Comparison of ENCODE assay signal across 25 mouse cellular contexts in genomic region chr9:54216511-54216910, GRCm38 (mm10). TPM values are rescaled to one million over a fixed set of nuclear protein-coding genes. Genes with fewer than 3 reads are reported as not detected.
A peak's percentile ranks its signal among the peaks of the same experiment; 100 is the strongest.
DNase-seq lines count a peak whose midpoint lies in the region; ATAC-seq and TF ChIP-seq lines count a peak whose summit lies in the region.
"Had no signal": no experiment of that assay in that cellular context is flagged by ENCODE, and none has a peak within 500 bp of the region (broad histone marks: within the 10 kb centered on the region; RNA-seq: fewer than 3 reads in every experiment).

No protein-coding gene starts in this region.

- H3K4me3 ChIP-seq in ES-Bruce4 (ENCODE audit: low read depth, low read length) = no peak overlapping the region
- H3K4me3 ChIP-seq in ES-E14 (ENCODE audit: insufficient read depth in 1 of 2, low read depth in 1 of 2, low read length in 2 of 2, poor library complexity in 1 of 2, severe bottlenecking in 1 of 2) = peak overlapping the region in 1 of 2 experiments; percentile 15; a peak in 1 of 4 replicates
- H3K4me3 ChIP-seq in intestine, embryonic 16.5 days (ENCODE audit: low read length) = no peak overlapping the region
- H3K4me3 ChIP-seq: embryonic facial prominence, embryonic 10.5 days; embryonic facial prominence, embryonic 12.5 days; forebrain, embryonic 13.5 days; forebrain, embryonic 15.5 days had no signal

- 72% methylated on average over 5 of the region's 5 CpGs for WGBS in intestine, embryonic 16.5 days

- peaks cover 5% of the 10 kb centered on the region for H3K4me1 ChIP-seq in ES-Bruce4 (ENCODE audit: control insufficient read depth, insufficient read depth, low read length)
- H3K4me1 ChIP-seq in ES-E14 (ENCODE audit: control insufficient read depth in 2 of 2, insufficient read depth in 2 of 2, low read length in 2 of 2, poor library complexity in 1 of 2) = peaks cover 6 to 17% of the 10 kb centered on the region in 2 experiments
- no peaks in the 10 kb centered on the region for H3K4me1 ChIP-seq in intestine, embryonic 16.5 days (ENCODE audit: control insufficient read depth, insufficient read depth, low read length)
- H3K4me1 ChIP-seq: embryonic facial prominence, embryonic 10.5 days; embryonic facial prominence, embryonic 12.5 days; forebrain, embryonic 13.5 days; forebrain, embryonic 15.5 days had no signal

- H3K27me3 ChIP-seq in ES-Bruce4 (ENCODE audit: control insufficient read depth, insufficient read depth, low read length, poor library complexity, severe bottlenecking) = no peaks in the 10 kb centered on the region
- H3K27me3 ChIP-seq in intestine, embryonic 16.5 days (replicated peaks; ENCODE audit: control insufficient read depth, insufficient read depth, low read length) = no peaks in the 10 kb centered on the region
- H3K27me3 ChIP-seq: embryonic facial prominence, embryonic 12.5 days; forebrain, embryonic 13.5 days; forebrain, embryonic 15.5 days had no signal

- ATAC-seq in intestine, embryonic 16.5 days = no peak
- ATAC-seq: forebrain, embryonic 13.5 days; forebrain, embryonic 15.5 days; forebrain, postnatal 0 days had no signal

- TF ChIP-seq POLR2A in ES-Bruce4 (IDR thresholded peaks at IDR 0.05; ENCODE audit: insufficient read depth, low read length) = no peak

- TF ChIP-seq CTCF in ES-Bruce4 (IDR thresholded peaks at IDR 0.05; ENCODE audit: low read depth, low read length) = no peak

- TF ChIP-seq EP300 in ES-Bruce4 (IDR thresholded peaks at IDR 0.05; ENCODE audit: insufficient read depth, low read depth, low read length) = peak; percentile 63; the same call in 1 of the 2 replicates

- no peak overlapping the region for H3K9ac ChIP-seq in ES-Bruce4 (ENCODE audit: low read depth, poor library complexity, severe bottlenecking)
- H3K9ac ChIP-seq in ES-E14 (ENCODE audit: insufficient read depth, low read depth, low read length, poor library complexity, severe bottlenecking) = no peak overlapping the region
- H3K9ac ChIP-seq in intestine, embryonic 16.5 days (ENCODE audit: low read depth, low read length) = no peak overlapping the region
- H3K9ac ChIP-seq: embryonic facial prominence, embryonic 12.5 days; forebrain, embryonic 13.5 days; forebrain, embryonic 15.5 days; forebrain, postnatal 0 days had no signal

- DNase-seq in ES-E14 (ENCODE audit: low read depth, low spot score) (peak; percentile 35), ZHBTc4 (ENCODE audit: low read depth, low spot score) (peak; percentile 74)
- no peak for DNase-seq in right cerebral cortex, adult 18-20 months
- no peak for DNase-seq in layer of hippocampus, postnatal 10 days (ENCODE audit: low spot score in 2 of 2)
- DNase-seq: adrenal gland, adult 2 months; adrenal gland, postnatal 10 days; adrenal gland, postnatal 25 days; cerebellum, adult 11 months; cerebellum, adult 2 months; cerebellum, adult 9-10 months; cerebellum, postnatal 10 days; cerebellum, postnatal 25 days; forebrain, postnatal 0 days had no signal

- in situ Hi-C loops in ES-E14 (cut with MboI; ENCODE audit: low sequenced_read_pairs in 2 of 2, unreplicated experiment in 2 of 2) = no loop called here

- H3K27ac ChIP-seq in ES-Bruce4 (ENCODE audit: insufficient read depth, low read length) (no peak overlapping the region), ES-E14 (ENCODE audit: insufficient read depth, low read depth, low read length, poor library complexity, severe bottlenecking) (no peak overlapping the region)
- no peak overlapping the region for H3K27ac ChIP-seq in intestine, embryonic 16.5 days (ENCODE audit: low read length)
- H3K27ac ChIP-seq: embryonic facial prominence, embryonic 10.5 days; embryonic facial prominence, embryonic 12.5 days; forebrain, embryonic 13.5 days; forebrain, embryonic 15.5 days had no signal

- H3K4me2 ChIP-seq in intestine, embryonic 16.5 days (ENCODE audit: low read depth, low read length) = no peak overlapping the region
- H3K4me2 ChIP-seq: embryonic facial prominence, embryonic 12.5 days; forebrain, embryonic 13.5 days; forebrain, embryonic 15.5 days had no signal

- no peaks in the 10 kb centered on the region for H3K36me3 ChIP-seq in ES-Bruce4 (ENCODE audit: control insufficient read depth, insufficient read depth, low read length, poor library complexity, severe bottlenecking)
- H3K36me3 ChIP-seq in ES-E14 (ENCODE audit: control insufficient read depth, insufficient read depth, low read length, poor library complexity, severe bottlenecking) = no peaks in the 10 kb centered on the region
- H3K36me3 ChIP-seq in intestine, embryonic 16.5 days (ENCODE audit: control insufficient read depth, insufficient read depth, low read length) = no peaks in the 10 kb centered on the region
- H3K36me3 ChIP-seq: embryonic facial prominence, embryonic 10.5 days; embryonic facial prominence, embryonic 12.5 days; forebrain, embryonic 15.5 days had no signal

- H3K9me3 ChIP-seq in ES-Bruce4 (replicated peaks; ENCODE audit: control insufficient read depth, insufficient read depth, low read length, poor library complexity, severe bottlenecking) = no peaks in the 10 kb centered on the region
- H3K9me3 ChIP-seq in ES-E14 (ENCODE audit: control insufficient read depth, insufficient read depth, low read depth, low read length) = no peaks in the 10 kb centered on the region
- H3K9me3 ChIP-seq in intestine, embryonic 16.5 days (ENCODE audit: control insufficient read depth, low read length) = no peaks in the 10 kb centered on the region
- H3K9me3 ChIP-seq: embryonic facial prominence, embryonic 10.5 days; embryonic facial prominence, embryonic 12.5 days; forebrain, embryonic 13.5 days; forebrain, embryonic 15.5 days had no signal

TF ChIP-seq in ES-E14, 5 proteins besides CTCF, POLR2A, EP300 and RAD21:
- TF ChIP-seq ZC3H11A (IDR thresholded peaks at IDR 0.05; ENCODE audit: borderline replicate concordance, low read depth, low read length) (no peak), MAFK (IDR thresholded peaks at IDR 0.05; ENCODE audit: insufficient read depth, low read depth, low read length) (no peak), HCFC1 (IDR thresholded peaks at IDR 0.05; ENCODE audit: borderline replicate concordance, insufficient read depth, low read length) (no peak), CHD2 (IDR thresholded peaks at IDR 0.05; ENCODE audit: low read depth, low read length) (no peak), ZNF384 (IDR thresholded peaks at IDR 0.05; ENCODE audit: low read depth, low read length) (no peak)
TF ChIP-seq in ES-E14: peak in this region for 0.

RNA-seq across cellular contexts. Expression of gene Cyp19a1, which starts 51.4 kb away (rescaled TPM):
- polyA plus RNA-seq in ES-Bruce4 (2011; ENCODE audit: insufficient read depth, insufficient read length, low read depth, missing spikeins) = not detected in 2 replicates
- not detected in 2 replicates for total RNA-seq in ES-E14 (2012; rRNA removed)
- polyA plus RNA-seq in intestine, embryonic 16.5 days (2015; fragmentation: Nextera tagmentation; extraction: Ambion mirVana) = not detected in 2 replicates
- under 1 TPM in 1 of 2 experiments, not detected in 1; 0.21 TPM for total RNA-seq in layer of hippocampus, postnatal 10 days (2021)
- total RNA-seq: adrenal gland, adult 2 months; adrenal gland, postnatal 10 days; adrenal gland, postnatal 25 days; adrenal gland, postnatal 4 days; MEL had no signal
- polyA plus RNA-seq: adrenal gland, adult 2 months; C2C12; cerebellum, adult 2 months; cortical plate, adult 2 months; embryonic facial prominence, embryonic 10.5 days; embryonic facial prominence, embryonic 14.5 days; forebrain, embryonic 11.5 days had no signal

Comparison
In these comparisons a context has a peak if more than half of its experiments do, and no peak if none do; other contexts are left out.
1. DNase-seq: peak in ES-E14 (single experiment) and ZHBTc4 (single experiment); none in right cerebral cortex, adult 18-20 months (single experiment) and layer of hippocampus, postnatal 10 days (0 of 2).